Mouse (Mus musculus): ENCODE measurements around the gene Lgalsl.

Gene Lgalsl

DNA sequence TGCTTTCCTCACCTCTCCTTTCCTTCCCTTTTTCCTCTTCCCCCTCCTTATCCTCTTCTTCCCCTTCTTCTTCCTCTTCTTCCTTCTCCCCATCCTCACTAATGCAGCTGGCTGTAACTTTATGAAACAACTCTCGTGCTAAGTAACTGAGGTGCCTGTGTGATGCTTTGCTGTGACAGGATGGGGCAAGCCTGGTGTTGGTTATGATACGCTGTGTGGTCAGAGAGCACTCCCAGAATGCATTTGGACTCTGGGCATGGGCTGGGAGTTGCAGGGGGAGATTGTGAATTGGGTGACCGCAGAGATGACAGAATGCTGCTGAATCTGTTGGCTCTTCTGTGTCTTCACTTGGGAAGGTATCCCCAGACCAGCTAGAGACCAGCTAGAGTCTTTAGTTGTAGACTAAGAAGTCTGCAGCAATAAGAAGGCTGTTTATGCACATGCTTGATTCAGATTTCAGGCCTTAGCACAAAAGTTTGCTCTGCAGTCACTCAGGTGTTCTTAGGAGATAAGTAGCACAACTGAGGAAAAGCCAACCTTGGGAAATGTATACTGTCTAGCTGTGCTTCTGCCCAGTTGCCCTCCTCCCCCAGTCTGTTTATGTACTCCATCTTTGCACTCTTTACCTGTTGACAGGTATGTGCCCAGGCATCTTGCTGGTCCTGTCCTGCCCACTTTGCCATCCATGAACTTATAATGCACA, 51.8 kb downstream of the Lgalsl start:
- DNase-seq: no peak

DNA sequence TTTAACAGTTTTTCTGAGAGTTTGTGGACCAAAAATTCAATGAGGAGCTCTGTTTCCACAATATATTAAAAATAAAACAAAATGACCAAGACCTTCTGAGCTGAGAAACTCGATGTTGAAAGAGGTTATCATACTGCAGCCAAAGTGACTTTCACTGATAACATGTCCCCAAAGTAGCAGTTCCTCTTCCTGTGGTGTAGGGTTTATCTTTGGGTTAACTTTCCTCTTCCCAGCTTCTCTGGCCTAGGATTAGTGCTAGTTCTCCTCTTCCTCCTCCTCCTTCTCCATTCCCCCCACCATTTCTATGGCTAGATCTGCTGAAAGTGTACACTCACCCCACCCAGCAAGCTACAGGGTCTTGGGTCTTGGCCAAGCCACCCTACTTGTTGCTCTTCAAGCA, 52.6 kb downstream of the Lgalsl start:
- no peak for DNase-seq

DNA sequence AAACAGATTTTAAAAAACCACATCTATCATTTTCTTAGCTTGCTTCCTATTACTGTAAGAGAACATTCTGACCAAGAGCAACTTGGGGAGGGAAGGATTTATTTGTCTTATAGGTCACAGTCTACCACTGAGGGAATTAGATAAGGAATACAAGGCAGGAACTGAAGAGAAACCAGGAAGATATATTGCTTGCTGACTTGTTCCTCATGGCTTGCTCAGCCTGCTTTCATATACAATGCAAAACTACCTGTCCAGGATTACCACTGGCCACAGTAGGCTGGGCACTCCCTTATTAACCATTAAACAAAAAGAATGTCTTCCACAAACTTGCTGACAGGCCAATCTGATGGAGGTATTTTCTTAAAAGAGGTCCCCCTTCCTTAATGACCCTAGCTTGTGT, 54.2 kb downstream of the Lgalsl start:
- no peak for DNase-seq

Data from kidney, adult 11 months (tissue).